ENCODE assay signal across 8 mouse cellular contexts in genomic region chrX:157490769-157491144, GRCm38 (mm10). TPM values are rescaled to one million over a fixed set of nuclear protein-coding genes. Genes with fewer than 3 reads are reported as not detected.
DNase-seq lines count a peak whose midpoint lies in the region; ATAC-seq and TF ChIP-seq lines count a peak whose summit lies in the region.

No protein-coding gene starts in this region.

- TF ChIP-seq POLR2A in heart, adult 2 months (IDR thresholded peaks at IDR 0.05; ENCODE audit: insufficient read depth, low read depth, low read length), result no peak

- no peak overlapping the region for H3K27ac ChIP-seq in heart, adult 2 months
- H3K27ac ChIP-seq in midbrain, embryonic 10.5 days (replicated peaks), result peak overlapping the region; percentile 95

- no peak for DNase-seq in heart, adult 2 months
- DNase-seq in heart, adult 9 months (ENCODE audit: low spot score in 2 of 2), result no peak
- peak; percentile 28 for DNase-seq in 416B (ENCODE audit: low read depth)
- peak; percentile 30 for DNase-seq in induced T-regulatory cell, adult 2 months (ENCODE audit: low read depth)
- DNase-seq in midbrain, embryonic 10.5 days (ENCODE audit: low spot score), result no peak
- no peak for DNase-seq in T-cell, adult 2 months (ENCODE audit: low spot score)
- no peak for DNase-seq in frontal cortex, postnatal 14 days (ENCODE audit: low spot score in 2 of 2)

- H3K4me3 ChIP-seq in heart, adult 2 months, result peak overlapping the region; percentile 59
- peak overlapping the region; percentile 71 for H3K4me3 ChIP-seq in midbrain, embryonic 10.5 days

- H3K9me3 ChIP-seq in midbrain, embryonic 10.5 days (replicated peaks), result no peaks in the 10 kb centered on the region; the same call in 1 of the 2 replicates

- no peaks in the 10 kb centered on the region for H3K27me3 ChIP-seq in heart, adult 2 months (ENCODE audit: control insufficient read depth, insufficient read depth, low read length)
- peaks cover 14% of the 10 kb centered on the region for H3K27me3 ChIP-seq in midbrain, embryonic 10.5 days (ENCODE audit: low read depth, poor library complexity, severe bottlenecking)

- no peaks in the 10 kb centered on the region for H3K36me3 ChIP-seq in heart, adult 2 months (ENCODE audit: control insufficient read depth, insufficient read depth, low read length)
- no peaks in the 10 kb centered on the region for H3K36me3 ChIP-seq in midbrain, embryonic 10.5 days

- intact Hi-C loops in heart, adult 2 months (cut with DNase I), result no loop called here

- 0 out of 2 replicates have a peak, but pooled peaks have one; percentile 26 for ATAC-seq in common myeloid progenitor, adult 5-6 weeks (replicated peaks; ENCODE audit: low read depth, poor library complexity, severe bottlenecking)

- H3K4me1 ChIP-seq in heart, adult 2 months (ENCODE audit: control insufficient read depth, insufficient read depth, low read length), result peaks cover 2% of the 10 kb centered on the region; the same call in 1 of the 2 replicates
- peaks cover 16% of the 10 kb centered on the region for H3K4me1 ChIP-seq in midbrain, embryonic 10.5 days

- no peak for TF ChIP-seq CTCF in heart, adult 2 months (IDR thresholded peaks at IDR 0.05)

- no peak overlapping the region; the same call in 1 of the 2 replicates for H3K9ac ChIP-seq in heart, adult 2 months (ENCODE audit: low read depth, low read length)

- WGBS in heart, adult 2 months, result 26% methylated on average over 12 of the region's 12 CpGs
- WGBS in midbrain, embryonic 10.5 days, result 21% methylated on average over 12 of the region's 12 CpGs

- no peak for TF ChIP-seq EP300 in heart, adult 2 months (IDR thresholded peaks at IDR 0.05; ENCODE audit: insufficient read depth, low read depth, low read length)

- H3K79me2 ChIP-seq in heart, adult 2 months (replicated peaks; ENCODE audit: control insufficient read depth, insufficient read depth, low read length), result no peaks in the 10 kb centered on the region

RNA-seq across cellular contexts. Expression of gene Sms, which starts 1.3 kb away (rescaled TPM):
- 10 to 100 TPM; 41.4 to 56.7 TPM for total RNA-seq in heart, adult 2 months (2021)
- polyA plus RNA-seq in heart, adult 2 months (2012; rRNA removed), result 18.3 and 23.7 TPM in 2 replicates
- total RNA-seq in common myeloid progenitor, adult 5-6 weeks (2017), result 57.9 and 86.5 TPM in 2 replicates
- polyA plus RNA-seq in midbrain, embryonic 10.5 days (2016; fragmentation: Nextera tagmentation; extraction: Ambion mirVana), result 86.3 and 102 TPM in 2 replicates

Comparison
In these comparisons a context has a peak if more than half of its experiments do, and no peak if none do; other contexts are left out.
1. DNase-seq: peak in 416B (single experiment) and induced T-regulatory cell, adult 2 months (single experiment); none in heart, adult 2 months (0 of 2), heart, adult 9 months (0 of 2), midbrain, embryonic 10.5 days (single experiment), T-cell, adult 2 months (single experiment) and frontal cortex, postnatal 14 days (0 of 2).